Mouse (Mus musculus) layer of hippocampus, adult 11-12 months (tissue): ENCODE measurements around the gene Pign.

Experiments
- DNase-seq: peaks from one replicate; pipeline ENCODE4 v3.0.0; 2022; ENCODE audit warnings: low spot score

Gene Pign

DNA sequence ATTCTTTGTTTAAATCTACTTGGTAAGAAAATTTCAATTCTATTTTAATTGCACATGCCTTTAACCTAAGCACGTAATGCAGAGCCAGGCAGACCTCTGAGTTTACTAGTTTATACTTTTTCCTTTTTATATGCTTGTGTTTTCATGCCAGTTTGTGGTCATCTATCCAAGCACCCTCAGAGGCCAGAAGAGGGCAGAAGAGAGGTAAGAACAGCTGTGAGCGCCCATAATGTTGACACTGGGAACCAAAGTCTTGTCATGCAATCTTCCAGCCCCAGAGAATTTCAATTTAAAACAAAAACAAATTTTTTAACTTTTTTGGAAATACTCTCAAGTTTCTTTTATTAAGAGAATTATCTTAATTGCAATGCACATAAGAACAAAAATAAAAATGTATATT is 99.7 kb downstream of the Pign start:
- no peak for DNase-seq

DNA sequence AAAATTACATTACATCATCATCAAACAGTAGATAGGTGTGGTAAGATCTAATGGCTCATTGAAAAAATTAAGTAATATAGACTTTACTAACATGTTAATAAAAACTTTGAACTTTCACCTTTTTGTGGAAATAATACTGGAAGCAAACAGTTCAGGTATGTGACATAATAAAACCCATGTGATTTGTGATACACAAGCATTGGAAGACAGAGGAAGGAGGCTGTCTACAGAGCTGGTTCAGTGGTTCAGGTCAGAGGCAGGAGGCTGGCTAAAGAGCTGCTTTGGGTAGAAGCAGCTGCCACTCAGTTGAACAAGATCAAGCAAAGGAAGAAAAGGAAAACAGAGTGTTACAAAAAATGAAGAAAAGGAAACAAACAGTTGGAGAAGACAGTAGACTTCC is 107.4 kb downstream of the Pign start:
- DNase-seq: no peak

DNA sequence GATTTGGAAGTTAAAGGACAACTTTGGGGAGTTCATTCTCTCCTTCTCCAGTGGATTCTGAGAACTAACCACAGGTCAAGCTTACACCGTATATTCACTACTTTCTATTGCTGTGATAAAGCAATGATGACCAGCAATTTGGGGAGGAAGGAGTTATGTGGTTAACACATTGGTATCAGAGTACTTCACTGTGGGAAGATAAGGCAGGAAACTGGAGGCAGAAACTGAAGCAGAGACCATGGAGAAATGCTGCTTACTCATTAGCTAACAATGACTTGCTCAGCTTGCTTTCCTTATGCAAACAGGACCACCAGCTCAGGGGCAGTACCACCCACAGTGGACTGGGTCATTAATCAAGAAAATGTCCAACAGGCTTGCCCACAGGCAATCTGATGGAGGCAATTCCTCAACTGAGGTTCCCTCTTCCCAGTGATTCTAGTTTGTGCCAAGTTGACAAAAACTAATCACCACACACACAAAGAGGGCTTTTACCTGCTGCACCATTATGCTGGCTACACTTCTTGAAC is 108.2 kb downstream of the Pign start:
- no peak for DNase-seq

- DNase-seq: no peak
Observed at GRCm38 (mm10) chr1:105553130-105553529, 110.3 kb downstream of the Pign start.

GRCm38 (mm10) chr1:105550163-105550562 is 113.3 kb downstream of the Pign start:
- DNase-seq: no peak

DNA sequence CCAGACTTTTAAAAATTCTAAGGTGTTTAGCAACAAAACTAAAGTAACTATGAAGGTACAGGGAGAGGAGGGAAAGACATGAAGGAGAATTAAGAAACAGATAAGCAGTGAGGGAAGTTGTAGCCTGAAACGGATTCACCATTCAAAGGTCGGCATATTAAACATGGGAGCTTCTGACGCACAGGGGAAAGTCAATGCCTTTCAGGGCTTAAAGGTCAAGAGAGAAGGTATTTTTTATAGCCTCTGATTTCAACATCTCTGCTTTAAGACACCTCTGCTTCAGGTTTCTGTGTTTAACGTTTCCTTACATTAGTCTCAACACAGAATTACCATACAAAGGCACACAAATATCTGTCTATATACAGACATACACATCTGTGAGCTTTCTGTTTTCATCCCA is 113.8 kb downstream of the Pign start:
- no peak for DNase-seq

DNA sequence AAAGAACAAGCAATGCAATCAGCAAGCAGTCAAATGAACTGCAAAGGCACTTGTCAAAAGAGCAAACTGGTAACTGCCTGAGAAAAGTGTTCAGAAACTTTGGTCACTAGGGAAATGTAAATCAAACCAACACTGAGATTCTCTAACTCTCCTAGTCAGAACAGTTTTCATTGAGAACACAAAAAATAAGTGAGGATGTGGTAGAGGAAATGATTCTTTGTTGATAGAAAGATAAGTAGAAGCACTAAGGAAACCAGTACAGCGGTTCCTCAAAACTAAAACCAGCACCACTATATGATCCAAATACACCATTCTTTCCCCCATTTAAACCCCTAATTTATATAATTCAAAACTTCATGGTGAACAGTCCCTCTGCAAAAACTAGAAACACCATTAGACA is 120.4 kb downstream of the Pign start:
- no peak for DNase-seq

- no peak for DNase-seq
Observed at GRCm38 (mm10) chr1:105523768-105524167, 139.7 kb downstream of the Pign start.

GRCm38 (mm10) chr1:105522321-105522720 is 141.2 kb downstream of the Pign start:
- DNase-seq: no peak

DNA sequence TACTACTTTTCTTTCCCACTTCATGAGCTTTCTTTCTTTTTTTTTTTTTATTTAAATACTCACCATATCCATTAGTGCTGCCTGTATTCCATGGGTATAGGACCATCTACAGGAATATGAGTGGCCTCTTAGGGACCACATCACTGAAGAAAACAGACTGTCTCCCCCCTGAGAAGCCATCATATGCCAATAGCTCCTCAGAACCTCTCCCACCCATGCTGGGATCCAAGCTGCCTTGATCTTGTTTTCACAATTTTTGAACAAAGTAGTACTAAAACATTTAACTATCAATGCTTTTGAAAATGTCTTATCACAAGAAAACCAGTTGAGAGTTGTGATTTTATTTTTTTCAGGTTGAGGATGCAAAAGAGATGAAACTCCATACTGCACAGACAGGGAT is 145.4 kb downstream of the Pign start:
- DNase-seq: no peak

GRCm38 (mm10) chr1:105507116-105507515 is 156.4 kb downstream of the Pign start:
- no peak for DNase-seq

GRCm38 (mm10) chr1:105492626-105493025 is 170.9 kb downstream of the Pign start:
- DNase-seq: peak; percentile 43

- no peak for DNase-seq
Observed at GRCm38 (mm10) chr1:105489456-105489855, 174.0 kb downstream of the Pign start.

DNA sequence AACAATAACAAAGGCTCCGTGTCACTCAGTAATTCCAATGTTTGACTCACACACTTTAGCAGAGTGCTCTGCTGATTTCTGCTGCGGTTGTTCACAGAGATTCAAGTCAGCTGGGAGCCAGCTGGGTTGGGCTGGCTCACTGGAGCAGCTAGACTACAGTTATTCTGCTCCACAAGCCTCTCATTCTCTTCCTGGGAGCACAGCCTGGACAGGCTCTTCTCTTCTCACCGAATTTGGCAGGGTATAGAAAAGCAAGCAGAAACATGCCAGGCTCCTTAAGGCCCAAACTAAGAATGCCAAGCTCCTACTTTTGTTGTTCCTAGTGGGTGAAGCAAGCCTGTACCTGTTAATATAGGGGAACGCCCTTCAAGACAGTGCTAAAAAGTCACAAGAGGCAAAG is 176.4 kb downstream of the Pign start:
- no peak for DNase-seq
